Mouse (Mus musculus): ENCODE measurements around the gene Cyren.

Cyren gene

DNA sequence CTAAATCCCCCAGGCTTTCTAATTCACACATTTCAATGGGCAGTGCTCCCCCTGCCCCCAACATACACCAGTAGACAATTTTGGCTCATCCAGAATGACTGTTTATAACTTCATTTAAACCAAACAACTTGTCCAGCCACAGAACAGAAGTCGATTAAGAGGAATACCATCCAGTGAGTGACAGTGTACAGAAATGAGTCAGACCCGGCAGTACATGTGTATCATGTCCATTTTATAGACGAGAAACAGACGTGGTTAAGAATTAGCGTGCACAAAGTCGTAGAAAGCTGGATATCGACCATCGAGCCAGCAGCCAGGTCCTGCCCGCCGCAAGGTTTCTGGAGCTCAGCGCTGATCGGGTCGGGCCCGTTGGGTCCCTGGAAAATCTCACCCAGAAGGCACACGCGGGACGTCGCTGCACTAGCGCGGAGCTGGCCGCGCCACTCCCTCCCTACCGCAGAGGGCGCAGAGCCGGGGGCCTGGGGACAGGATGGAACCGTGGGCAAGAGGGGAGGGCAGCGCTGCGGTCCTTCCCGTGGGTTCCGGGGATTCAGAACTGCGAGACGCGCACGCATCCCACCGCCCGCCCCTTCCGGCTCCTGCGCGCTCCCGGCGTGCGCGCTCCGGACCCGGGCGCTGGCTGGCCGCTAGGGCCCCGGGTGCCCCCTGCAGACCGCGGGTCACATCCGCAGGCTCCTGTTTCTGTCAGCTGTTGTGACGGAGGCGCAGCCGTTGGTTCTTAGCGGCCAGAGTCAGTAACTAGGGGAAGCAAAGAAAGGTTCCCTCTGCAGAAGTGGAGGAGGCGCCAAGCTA lies at the start of gene Cyren:
Gene Cyren (minus strand): TSS at position 552 of the 813 bp plus-strand sequence.
- DNase-seq (ENCODE audit: low spot score) = peak; percentile 94

DNA sequence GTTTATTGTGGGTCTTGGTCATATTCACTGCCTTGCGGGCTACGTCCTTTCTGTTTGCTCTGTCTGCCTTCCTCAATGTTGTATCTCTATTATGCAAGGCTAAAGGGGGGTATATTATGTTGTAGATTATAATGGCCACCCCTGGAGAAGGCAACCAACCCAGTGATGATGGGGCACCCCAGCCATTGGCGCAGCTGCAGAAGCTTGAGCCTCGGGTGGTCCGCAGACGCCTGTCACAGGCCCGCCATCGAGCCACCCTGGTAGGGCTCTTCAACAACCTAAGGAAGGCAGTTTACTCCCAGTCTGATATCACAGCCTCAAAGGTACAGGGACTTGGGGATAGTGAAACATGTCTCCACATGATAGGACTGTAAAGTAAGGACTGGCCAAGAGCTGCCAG lies 49.7 kb upstream of the Cyren start:
- DNase-seq (ENCODE audit: low spot score) = no peak

DNA sequence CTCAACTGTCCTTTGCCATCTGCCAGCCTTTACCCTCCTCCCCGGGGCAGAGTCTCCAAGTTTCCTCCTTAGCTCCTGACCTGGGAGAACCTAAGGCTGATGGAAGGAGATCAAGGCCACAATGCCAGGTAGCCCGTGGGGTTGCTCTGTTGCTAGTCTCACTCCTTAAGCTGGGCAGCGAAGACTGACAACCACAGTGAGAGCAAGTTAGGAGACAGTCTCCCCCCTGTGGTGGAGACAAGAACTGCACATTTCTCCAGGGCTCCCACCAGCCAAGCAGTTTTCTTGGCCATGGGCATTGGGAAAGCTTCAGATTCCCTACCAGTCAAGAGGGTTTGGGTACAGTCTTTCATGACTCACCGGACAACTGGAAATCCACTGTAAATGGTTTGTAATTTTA lies 49.3 kb upstream of the Cyren start:
- peak; percentile 83 for DNase-seq (ENCODE audit: low spot score)

DNA sequence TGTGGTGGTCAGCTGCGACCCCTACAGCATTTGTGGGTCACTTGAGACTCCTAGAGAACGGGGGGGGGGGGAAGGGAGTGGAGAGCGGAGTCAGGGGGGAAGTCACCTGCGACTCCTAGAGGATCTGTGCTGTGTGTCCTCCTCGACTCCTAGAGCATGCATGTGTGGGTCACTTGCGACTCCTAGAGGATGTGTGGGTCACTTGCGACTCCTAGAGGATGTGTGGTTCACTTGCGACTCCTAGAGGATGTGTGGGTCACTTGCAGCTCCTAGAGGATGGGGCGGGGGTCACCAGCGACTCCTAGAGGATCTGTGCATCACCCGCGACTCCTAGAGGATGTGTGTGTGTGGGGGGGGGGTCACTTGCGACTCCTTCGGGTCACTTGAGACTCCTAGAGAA lies 44.1 kb upstream of the Cyren start:
- peak; percentile 66 for DNase-seq (ENCODE audit: low spot score)

DNA sequence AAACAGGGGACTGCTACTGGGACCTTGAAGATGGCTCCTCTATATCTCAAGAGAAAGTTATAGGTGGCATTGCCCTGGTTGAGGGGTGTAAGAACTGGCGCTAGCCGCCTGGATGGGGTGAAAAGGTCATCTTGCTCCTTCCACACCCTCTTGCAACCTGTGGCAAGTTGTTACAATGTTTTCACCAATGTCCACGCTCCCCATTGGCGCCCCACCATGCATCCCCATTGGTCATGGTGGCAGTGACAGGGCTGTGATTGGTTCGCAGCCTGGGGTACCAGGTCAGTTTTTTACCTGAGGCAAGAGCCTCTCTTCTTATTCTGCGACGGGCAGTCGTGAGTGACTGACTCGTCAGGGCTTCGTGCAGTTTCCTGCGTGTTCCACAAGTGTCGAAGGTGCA lies 42.8 kb upstream of the Cyren start:
- DNase-seq (ENCODE audit: low spot score) = no peak

DNA sequence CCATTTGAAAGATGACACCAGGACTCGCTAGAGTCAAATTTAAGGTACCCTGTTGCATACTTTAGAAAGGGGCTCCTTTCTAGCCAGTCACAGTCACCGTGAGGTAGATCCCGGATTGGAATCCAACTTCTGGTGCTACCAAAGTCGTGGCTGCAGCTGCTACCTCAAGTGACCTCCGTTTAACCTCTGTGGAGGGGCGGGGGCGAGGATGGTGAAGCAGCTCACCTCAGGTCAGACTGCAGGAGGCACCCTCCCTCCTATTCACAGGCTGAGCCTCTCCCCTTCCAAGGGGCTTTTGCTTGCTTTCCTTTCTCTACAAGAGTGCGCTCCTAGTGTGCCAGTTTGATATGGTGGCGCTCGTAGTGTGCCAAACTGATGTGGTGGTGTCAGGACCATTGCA lies 42.1 kb upstream of the Cyren start, which contains the start of gene Stra8:
Gene Stra8 (plus strand): TSS at position 208 of the 400 bp plus-strand sequence.
- no peak for DNase-seq (ENCODE audit: low spot score)

DNA sequence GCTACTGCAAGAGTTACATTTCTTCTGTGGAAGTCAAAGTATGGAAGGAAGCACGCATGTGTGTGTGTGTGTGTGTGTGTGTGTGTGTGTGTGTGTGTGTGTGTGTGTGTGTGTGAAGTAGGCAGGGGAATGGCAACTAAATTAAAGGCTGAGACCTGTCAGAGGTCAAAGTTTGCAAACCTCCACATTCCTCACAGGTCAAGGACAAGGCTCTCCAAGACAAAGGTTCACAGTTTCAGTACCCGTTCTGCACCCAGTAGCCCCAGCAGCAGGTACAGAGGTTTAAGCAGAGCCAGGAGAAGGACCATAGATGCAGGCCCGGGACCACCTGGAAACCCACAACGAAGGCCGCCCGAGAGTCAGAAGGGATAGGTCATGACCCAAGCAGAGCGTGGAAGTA lies 41.3 kb upstream of the Cyren start:
- DNase-seq (ENCODE audit: low spot score) = no peak

DNA sequence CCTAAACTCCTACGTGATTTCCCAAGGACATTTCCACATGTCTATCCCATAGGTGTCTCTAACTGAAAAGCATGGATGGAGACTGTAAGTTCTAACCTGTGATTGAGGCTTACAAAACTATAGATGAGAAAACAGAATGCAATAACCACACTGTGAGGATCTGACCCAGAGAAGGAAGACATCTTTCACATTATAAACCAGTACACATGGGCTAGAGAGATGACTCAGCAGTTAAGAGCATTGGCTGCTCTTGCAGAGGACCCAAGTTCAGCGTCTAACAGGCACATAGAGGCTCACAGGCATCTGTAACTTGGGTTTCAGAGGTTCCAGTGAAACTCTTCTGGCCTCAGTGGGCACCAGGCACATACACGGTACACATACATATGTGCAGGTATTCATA lies 36.6 kb upstream of the Cyren start:
- no peak for DNase-seq (ENCODE audit: low spot score)

DNA sequence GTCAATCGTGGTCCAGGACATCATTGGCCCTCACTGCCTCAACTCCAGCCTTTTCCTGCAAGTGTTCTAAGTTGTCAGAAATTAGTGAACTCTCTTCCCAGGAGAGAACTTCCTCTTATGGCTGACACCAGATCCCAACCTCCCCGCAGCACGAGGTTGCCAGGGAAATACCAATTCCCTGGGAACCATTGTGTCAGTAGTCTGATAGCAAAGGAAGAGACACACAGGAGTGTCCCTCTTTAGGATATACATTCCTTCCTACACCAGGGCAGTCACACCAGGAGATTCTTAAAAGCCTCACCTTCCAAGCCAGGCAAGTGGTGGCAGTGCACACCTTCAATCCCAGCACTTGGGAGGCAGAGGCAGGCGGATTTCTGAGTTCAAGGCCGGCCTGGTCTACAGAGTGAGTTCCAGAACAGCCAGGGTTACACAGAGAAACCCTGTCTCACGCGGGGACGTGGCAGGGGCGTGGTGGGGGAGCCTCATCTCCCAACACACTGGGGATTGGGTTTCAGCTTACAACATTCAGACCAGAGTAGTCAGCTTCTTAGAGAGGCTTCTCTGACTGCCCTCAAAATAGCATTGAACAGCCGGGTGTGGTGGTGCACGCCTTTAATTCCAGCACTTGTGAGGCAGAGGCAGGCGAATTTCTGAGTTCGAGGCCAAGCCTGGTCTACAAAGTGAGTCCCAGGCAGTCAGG lies 35.6 kb upstream of the Cyren start:
- no peak for DNase-seq (ENCODE audit: low spot score)

DNA sequence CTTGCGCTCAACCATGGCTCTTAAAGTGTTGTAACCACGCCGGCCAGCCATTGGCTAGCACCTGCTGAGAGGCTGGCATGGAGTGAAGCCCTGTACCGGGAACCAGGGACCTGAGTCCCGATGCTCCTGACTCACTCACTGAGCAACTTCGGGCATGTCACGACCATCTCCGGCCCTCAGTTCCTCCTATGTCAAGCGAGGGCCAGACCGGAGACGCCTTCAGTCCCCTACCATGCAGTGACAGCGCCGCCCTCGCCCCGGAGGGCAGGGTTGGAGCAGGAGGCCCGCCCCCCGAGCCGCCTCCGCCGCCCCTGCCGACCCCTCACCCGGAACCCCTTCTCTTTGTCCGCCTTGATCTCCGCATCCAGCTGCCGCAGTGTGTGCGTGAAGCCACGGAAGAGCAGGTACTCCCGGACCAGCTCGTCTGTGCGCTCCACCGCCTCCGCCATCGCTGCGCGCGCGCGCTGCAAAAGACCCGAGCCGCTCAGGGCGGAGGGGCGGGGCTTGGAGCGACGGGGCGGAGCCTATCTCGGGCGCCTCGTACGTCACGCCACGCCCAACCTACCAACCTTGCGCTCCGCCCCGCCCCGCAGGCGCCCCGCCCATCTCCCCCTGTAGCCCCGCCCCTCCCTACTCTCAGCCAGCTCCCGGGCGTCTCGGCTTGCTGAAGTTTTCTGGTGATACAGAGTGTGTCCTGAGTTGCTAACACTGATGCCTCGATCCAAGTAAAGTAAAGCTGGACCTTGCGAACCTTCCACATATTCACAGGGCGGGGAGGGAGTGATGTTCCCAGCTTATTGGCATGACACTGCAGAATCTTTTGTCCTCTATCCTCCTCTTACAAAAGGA lies 32.7 kb upstream of the Cyren start, which contains the start of gene Wdr91:
Gene Wdr91 (minus strand): TSS at position 506 of the 849 bp plus-strand sequence.
- DNase-seq (ENCODE audit: low spot score) = peak; percentile 95

DNA sequence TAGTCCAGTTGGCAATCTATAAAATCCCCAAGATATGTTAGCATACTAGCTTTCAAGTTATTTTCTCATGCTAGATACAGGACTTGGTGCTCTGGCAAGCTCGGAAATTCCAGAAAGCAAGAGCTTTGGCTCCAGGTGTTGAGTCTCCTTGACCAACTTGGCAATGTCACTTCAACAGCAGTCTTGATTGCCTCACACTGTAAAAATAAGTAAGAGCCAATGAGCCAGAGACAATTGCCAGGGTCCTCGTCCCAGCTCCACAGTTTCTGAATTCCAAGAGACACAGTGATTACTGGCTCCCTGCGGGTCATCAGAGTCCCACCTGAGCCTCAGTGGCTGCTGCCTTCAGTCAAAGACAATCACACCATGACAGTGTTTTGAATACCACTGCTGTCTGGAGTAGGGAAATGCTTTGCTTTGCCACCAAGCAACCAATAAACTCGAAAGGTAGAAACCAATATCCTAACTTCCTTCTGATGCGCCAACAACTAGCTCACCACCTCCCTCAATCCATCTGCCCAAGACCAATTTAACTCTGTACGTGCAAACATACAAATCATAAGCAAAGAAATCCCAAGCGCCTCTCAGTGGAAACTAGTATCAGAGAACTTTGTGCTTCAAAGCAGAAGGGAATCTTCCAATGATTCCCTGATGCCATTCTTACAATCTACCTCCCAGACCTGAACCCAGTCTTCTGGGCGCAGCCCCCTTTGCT lies 31.9 kb upstream of the Cyren start:
- no peak for DNase-seq (ENCODE audit: low spot score)

DNA sequence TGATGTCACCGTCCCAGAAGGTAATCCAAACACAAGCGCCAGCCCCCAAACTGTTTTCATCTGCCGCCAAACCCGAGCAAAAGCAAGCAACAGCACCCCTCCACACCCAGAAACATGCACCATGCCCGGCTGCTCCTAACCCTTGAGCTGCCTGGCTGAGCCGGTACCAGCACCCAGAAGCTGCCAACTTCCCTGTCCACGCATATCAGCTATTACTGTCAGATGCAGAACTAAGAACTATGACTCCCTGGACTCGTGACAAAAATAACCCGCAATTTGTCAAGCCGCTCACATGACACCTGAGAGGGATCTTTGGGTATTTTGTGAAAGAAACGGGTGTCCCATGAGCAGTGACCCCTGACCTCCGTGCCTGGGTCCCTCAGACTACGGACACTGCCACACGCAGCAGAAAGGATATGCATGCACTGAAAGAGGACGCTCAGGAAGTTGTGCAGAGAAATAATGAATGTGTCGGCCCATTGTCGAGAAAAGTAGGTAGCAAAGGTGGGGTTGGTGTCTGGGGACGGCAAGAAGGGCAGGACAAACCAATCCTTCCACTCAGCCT lies 29.9 kb upstream of the Cyren start:
- no peak for DNase-seq (ENCODE audit: low spot score)

DNA sequence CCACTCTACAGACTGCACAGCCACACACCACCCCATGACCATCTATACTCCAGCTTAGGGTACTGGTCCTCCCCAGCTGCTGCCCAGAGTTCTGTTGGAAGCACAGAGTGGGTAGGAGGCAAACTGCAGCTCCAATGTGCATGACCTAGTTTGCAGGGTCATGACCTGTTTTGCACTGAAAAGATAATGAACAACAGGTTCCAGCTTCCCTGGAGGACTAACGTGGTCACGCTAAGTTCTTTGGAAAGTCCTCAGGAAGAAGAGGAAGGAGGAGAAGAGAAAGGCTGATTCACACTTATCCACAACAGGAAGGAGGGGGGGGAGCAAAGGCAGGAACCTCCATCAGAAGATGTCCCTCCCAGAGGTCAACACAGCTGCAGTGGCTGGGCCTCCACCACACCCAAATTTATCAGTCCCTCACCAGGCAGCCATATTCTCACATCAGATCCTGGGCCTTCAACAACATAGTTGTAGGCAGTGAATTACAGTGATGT lies 29.3 kb upstream of the Cyren start:
- no peak for DNase-seq (ENCODE audit: low spot score)

DNA sequence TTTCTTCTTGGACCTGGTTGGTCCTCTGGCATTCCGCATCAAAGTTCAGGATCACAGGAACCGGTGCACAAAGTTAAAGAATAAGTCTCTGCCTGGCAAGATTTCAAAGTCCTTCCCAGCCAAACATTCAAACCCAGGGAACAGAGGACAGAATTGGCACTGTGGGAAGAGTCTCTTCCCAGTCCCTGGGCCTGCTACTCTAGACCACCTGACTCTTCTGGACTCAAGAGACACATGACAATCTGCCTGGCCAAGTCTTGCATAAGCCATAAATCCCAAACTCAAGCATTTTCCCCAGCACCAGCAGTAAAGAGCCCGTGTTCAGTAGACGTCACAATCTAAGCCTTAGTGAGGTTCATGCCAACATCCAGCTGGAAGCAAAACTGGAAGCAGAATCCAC lies 28.8 kb upstream of the Cyren start:
- DNase-seq (ENCODE audit: low spot score) = no peak

DNA sequence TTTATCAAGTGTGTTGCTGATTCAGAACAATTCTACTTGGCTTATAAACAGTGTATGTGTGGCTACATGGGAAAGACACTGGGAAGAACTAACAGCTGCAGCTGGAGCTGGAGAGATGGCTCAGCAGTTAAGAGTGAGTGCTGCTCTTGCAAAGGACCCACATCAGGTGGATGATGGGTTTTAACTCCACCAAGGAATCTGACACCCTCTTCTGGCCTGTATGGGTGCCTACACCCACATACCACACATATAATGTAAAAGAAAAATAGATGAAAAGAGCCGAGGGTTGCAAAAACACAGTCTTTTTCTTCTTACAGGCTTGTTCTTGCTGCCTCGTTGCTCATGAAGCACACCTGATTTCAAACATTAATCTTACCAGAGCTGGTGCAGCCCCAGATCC lies 28.3 kb upstream of the Cyren start:
- no peak for DNase-seq (ENCODE audit: low spot score)

DNA sequence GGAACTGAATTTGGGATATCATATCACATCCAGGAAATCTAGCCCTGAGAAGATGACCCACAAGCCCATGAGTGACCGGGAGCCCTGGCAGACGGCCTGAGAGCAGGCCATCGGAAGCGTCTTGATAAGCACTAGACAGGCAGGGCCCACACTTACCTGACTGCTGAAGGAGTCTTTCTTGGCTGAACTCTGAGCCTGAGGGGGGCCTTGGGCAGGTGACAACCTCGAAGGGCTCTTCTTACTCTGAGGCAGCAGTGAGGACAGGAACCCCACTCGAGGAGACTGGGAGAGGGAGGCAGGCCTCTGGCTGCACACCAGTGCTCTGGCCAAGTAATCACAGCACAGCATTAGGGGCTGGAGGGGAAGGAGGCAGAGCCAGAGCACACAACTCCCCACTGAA lies 26.5 kb upstream of the Cyren start:
- no peak for DNase-seq (ENCODE audit: low spot score)

DNA sequence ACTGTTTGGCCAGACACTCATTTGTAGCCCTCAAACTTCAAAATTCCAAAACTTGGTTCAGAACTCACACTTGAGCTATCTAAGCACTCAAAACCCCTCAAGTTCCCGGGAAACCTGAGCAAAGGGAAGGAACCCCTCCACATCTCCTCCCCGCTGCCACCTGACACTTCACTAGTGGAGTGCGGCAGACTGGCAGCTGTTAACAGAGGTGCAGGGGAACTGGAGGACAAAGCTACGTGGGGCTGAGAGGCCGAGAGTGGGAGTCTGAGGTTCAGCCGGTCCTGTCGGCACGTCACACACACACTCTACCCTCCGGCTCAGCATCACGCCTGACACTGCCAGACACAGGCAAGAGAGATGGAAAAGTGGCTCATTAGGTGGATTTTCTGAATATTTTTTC lies 26.0 kb upstream of the Cyren start:
- no peak for DNase-seq (ENCODE audit: low spot score)

DNA sequence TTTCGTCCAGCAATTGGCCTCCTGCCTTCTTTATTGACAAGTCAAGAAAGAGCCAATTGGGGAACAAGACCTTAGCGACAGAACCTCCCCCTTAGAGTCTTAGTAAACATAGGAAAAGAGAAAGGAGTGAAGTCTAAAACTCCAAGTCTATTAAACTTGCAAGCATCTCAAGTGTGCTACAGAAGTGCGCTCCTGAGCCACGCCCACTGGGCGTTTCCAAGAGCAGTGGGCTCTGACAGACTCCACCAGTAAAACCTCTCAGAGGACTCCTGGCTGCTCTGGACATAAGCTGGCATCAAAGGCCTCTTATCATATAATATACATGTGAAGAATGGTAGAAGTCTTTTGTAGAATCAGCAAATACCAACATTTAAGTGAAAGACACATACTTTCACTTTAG lies 25.6 kb upstream of the Cyren start:
- no peak for DNase-seq (ENCODE audit: low spot score)

DNA sequence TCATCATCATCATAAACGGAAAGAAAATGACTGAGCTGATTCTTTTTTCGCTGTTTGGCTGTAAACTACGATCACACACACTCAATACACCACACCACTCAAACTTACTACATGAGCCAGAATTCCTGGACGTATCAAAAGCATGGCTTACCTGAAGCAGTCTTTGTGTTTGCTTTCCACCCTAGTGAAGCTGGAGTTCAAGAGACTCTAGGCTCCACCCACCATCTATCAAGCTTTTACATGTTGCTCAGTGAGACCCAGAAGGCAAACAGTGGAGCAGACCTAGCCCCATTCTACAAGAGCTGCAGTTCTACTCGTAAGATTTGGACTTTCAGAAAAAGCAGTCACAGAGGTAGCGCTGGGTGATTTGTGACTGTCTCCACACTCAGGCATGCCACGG lies 24.7 kb upstream of the Cyren start:
- DNase-seq (ENCODE audit: low spot score) = no peak

DNA sequence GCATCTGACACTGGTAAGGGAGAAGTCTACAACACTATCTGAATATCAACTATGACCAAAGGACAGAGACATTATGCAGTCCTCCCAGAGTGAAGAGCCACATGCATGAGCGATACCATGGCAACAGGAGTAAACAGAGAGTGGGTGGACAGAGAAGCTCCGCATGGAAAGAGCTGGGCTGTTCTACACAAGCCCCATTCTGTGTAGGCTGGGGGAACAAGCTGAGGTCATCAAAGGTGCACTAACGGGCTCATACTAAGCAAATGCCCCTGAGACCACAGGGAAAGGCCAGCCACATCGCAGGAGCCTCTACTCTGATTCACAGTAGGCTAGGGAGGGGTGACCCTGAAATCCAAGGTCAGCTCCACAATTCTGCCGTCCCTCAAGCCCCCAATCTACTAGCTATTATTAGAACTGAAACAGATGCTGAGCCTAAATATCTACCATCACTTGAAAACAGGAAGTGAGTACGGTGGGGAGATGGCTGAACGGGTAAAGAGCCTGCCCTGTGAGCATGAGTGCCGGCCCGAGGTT lies 24.1 kb upstream of the Cyren start:
- peak; percentile 23 for DNase-seq (ENCODE audit: low spot score)

DNA sequence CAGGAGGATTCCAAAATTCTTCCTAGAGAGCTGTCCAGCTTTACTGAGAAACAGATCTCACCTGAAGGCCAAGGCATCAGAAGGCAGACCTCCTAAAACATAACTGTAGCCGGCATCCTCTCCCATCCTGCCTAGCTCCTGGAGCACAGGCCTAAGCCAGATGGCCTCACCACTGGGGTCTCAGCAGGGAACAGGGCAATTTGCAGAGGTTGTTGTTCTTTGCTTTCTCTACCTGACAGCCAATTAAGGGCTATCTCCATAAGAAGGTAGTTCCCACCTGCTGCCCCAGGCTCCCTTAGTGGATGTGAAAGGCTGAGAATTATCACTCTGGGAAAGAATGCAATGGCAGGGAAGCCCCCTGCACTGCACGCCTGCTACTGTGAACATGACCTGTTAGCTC lies 23.1 kb upstream of the Cyren start:
- DNase-seq (ENCODE audit: low spot score) = no peak

All from embryo, embryonic 10.5 days (tissue).